Mouse (Mus musculus) MN1 (cell line): ENCODE measurements around the gene Dlx2.

Source experiments
- DNase-seq: peaks from one replicate; pipeline ENCODE4 v3.0.0-alpha.2; 2016; ENCODE audit warnings: low spot score

The Dlx2 gene

GRCm38 (mm10) chr2:71540611-71541417 is 5.7 kb downstream of the Dlx2 start:
- peak; percentile 25 for DNase-seq

DNA sequence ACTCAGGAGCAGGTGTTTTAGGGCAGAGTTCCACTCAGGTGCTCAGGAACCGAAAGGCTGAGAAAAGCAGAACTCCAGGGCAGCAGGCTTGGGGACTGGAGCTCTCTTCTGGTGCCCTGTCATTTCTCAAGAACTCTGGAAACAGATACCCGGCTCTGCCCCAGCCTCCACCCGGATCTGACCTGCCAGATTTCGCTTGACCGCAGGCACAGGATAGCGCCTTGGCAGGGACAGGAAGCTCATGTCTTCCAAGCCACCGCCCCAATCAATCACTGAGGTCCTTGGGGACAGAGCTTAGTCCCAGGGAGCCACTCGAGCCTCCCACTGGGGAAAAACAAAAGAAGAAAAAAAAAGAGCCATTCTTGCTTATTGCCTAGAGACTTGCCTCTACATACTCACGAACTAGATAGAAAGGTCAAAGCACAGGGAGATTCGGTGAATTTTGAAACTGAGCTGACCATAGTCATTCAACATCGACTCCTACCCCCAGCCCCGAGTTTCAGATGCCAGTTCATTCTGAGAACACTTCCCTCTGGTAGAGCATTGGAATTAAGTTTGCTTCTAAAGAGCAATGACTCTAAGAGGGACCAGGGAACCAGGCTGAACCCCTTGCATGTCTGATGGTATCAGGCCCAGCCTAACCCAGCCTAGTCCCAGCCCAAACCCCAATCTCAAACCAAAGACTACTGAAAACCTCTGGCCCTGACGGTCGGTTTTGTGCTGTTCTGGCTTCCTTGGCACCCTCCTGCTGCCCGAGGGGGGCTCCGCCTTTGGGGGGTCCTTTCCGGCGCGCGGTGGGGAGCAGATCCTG is 12.1 kb downstream of the Dlx2 start:
- no peak for DNase-seq

DNA sequence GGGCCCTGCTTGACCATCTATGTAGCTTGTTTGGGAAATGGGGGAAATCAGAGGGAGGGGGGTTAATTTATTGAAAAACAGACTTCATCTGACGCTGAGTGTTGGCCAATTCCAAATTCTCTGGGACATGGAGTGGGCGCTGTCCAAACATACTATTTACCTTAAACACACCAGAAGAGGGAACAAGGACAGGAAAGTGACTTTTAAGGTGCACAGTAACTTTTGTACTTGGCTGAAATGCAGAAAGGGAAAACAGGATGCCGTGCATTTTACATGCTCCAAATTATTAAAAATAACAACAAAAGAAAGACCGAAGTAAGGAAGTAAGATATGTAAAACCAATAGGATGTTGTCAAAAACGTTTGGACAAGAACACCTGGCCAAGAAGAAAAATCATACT is 13.5 kb downstream of the Dlx2 start:
- no peak for DNase-seq

DNA sequence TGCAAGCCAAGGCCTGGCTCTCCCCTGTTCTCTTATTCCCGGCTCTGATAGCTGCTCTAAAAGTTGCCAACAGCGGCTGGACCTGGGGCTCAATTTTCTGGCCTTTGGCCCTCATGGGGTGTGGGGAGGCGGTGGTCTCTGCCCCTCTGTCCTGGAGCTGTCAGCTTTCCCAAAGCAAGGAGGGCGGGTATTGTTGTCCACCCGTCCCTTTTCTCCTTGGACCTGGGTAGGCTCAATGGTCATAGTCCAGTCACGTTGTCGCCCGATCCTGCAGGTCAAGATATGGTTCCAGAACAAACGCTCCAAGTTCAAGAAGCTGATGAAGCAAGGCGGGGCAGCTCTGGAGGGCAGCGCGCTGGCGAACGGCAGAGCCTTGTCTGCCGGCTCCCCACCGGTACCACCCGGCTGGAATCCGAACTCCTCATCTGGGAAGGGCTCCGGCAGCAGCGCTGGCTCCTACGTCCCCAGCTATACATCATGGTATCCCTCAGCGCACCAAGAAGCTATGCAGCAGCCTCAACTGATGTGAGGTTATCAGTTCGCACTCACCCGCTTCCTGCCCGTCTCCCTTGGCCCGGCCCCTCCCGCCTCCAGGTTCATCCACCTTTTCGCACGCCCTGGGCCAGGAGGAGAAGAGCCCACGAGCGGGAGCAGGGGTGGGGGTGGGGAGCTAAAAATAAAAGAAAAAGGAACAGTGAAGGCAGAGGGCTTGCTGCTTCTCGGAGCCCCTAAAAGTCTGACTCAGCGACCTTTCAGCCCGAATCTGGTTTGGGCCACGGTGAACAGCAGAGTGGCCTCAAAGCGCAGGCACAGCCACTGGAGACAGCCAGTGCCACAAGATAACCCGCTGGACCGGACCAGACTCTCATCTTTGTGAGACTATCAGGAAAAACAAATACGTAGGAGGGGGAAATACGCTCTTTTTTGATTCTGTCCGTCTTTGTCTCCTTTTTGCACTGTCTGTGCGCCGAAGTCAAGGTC is 14.3 kb downstream of the Dlx2 start:
- DNase-seq, result no peak

DNA sequence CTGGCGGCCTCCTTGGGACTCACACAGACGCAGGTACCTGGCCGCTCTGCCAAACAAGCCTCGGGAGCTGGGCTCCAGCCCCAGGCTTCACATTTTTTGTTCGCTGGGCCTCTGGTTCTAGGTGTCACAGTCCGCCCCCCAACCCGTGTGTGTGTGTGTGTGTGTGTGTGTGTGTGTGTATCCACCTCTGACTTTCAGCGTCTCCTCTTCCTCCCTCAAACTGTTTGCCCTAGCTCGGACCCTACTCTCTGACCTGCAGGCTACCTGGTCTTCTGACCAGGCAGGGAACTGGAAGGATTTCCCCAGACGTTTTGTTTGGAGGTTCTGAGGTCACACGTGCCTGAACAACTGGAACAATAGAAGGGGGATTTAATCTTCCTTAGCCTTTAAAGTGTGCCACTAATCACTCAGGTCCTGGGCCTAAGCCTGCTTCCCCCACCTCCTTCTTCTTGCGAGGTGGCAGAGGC is 15.4 kb downstream of the Dlx2 start:
- DNase-seq, result no peak

DNA sequence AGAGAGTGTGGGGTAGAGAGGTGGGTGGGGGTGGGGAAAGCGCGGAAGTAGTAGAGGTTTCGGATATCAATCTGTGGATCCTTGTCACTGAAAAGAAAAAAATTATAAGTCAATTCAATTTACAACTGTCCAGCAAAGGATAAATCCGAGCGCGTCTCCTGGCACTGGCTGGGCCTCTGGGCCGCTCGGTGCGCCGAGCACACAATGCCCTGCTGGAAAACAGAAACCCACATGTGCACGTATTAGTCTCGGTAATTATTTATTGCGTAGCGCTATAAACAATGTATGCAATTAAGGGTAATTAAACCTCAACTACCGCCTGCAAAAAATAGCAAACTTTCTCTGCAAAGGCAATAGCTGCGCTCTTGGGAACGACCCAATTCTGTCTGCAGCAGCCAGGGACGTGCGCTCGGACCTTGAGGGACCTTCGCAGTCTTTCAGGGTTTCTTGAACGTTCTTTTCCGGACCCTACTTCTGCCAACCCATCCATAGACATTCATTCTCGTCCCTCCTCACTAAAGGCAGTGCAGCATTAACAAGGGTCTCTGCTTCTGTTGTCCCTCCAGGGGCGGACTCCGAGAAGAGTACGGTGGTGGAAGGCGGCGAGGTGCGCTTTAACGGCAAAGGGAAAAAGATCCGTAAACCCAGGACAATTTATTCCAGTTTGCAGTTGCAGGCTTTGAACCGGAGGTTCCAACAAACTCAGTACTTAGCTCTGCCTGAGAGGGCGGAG is 16.0 kb downstream of the Dlx2 start:
- peak; percentile 46 for DNase-seq

- DNase-seq, result peak; percentile 94
These were observed 16.8 kb downstream of the Dlx2 start for GRCm38 (mm10) chr2:71529511-71530351.

DNA sequence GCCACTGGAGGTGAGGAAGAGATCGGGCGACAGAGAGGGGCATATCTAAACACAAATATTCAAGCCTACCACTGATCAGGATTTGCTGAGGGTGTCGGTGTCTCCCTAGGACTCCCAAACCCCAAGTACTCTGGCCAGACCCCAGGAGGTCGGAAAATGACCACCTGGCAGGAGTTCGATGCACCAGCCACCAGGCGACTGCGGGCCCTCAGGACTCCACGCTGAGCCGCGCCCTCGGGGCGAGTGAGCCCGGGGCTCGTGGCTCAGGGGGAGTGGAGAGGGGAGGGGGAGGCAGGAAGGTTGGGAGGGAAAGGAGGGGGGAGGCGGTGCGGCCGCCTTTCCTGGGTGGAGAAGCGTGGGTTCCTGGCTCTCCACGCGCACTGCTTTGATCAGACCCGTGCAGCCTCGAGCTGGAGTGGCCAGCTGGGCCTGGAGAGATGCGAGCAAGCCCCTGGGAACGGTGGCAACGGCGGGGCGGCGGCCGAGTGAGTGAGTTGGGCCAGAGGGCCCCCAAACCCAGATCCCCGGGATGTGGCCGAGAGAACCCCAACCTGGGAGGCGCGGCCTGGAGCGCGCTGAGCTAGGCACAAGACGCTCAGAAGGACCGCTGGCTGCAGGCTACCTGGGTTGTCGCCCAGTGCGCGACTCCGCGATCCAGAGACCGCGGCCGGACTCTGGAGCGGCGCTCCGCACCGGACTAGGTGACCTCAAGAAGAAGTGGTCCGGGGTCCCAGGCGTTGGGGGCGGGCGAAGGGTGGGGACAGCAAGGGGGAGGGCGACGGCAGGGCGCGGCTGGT is 17.6 kb downstream of the Dlx2 start:
- DNase-seq, result peak; percentile 56

DNA sequence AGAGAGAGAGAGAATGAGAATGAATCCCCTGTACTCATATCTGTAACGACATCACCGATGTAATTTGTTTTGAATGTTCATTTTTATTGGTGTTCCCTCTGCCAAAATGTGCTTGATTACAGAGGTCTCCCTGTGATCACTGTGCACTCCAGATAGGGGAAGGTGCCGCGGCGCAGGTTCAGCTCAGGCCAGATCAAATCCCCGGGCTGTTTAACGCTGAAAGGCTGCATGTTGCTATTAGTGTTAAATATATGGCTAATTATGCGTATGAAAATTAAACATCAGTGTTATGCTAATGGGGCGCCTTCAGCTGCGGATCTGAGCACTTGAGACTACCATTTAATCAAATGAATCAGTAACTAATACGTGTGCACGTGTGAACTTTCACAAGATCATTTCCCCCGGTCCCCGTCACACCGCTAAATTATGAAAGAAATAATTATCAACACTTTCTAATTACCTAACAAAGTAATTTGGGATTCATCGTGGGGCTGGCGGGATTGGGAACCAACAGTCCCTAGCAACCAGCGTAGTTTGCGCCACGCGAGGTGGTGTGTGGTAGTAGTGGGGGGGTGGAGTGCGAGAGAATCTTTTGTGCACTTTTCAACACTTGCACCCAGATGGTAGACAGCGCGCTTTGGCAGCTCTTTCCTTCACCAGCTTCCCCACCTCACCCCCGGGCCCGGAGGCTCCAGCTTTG is 18.4 kb downstream of the Dlx2 start, which contains the start of gene Dlx1:
Gene Dlx1, plus strand, starts transcription at position 100 of the 700 bp plus-strand sequence.
- no peak for DNase-seq

DNA sequence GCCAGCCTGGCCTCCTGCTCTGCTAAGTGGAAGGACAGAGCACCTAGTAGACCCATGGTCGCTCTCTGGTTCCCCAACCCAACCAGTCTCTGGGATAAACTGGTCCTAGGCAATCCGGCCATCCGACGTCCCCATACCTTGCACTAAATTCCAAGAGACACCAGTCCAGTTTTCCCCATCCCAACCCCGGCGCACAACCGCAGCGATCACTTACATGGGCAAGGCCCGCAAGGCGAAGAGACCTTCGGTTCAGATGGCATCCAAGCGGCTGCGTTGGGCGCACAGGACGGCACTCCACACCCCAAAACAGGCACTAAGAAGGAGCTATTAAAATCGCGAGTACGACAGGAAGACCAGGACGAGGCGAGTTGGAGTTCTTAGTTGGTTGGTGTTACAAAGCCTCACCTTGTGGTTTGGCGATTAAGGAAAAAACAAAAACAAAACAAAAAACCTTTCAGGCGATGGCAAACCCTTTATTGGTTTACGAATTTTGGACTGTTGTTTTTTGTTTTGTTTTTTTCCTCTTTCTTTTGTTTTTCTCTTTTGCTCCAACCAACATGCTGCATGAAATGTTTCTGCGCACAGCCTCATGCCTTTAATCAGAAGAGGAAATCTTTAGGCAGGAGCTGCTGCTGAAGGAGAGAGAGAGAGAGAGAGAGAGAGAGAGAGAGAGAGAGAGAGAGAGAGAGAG is 19.1 kb downstream of the Dlx2 start:
- DNase-seq, result no peak

GRCm38 (mm10) chr2:71526595-71527322 is 19.8 kb downstream of the Dlx2 start:
- DNase-seq, result no peak

DNA sequence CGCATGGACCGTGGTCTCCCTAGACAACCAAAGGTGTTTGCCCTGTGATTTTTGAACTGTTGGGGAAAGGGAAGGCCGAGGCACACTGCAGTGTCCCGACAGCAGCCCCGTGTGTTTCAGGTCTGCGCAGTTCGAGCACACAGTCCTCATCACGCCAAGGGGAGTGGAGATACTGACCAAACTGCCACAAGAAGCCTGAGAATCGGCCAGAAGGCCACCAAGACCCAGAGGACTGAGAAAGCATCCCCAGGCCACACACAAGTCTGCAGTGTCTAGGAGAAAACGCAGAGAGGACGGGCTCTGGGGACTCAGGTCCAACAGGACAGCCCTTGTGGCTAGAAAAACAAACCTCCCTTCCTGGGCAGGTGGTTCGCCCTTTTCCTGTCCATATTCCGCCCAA is 21.8 kb downstream of the Dlx2 start:
- no peak for DNase-seq

DNA sequence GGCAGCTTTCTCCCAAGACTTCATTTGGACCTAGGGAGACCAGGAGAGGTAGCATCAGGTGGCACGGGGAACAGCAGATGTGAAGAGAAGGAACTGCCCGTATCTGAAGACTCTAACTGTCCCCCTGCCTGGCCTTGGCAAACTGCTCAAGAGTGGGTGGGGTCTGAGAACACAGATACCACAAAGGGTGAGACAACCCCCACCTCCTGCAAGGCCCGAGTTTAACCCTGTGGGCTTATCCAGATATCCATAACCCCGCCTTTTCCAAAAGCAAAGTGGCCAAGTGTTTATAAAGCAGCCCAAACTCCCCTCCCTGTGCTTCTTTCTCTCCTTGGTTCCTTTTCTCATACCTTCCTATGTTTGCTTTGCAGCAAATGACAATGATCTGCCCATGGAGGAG is 23.1 kb downstream of the Dlx2 start:
- no peak for DNase-seq

DNA sequence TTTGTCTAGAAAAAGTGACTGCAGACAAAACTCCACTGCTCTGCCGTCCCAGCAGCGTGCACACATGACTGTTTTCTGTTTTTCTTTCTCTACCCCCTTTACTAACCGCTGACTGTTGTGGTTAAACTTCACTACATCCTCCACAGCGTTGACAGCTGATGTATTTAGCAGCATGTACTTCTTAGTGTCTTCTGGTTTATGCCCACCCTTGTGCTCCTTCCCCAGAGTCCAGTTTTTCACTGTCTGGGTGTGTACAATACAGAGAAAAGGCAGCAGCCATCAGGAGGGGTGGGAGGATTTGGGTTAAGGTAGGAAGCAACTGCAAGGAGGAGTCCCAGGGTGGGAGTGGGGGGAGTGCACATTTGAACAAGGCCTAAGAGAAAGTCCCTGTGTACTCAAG is 23.7 kb downstream of the Dlx2 start:
- DNase-seq, result no peak

GRCm38 (mm10) chr2:71517466-71518099 is 29.0 kb downstream of the Dlx2 start:
- no peak for DNase-seq

DNA sequence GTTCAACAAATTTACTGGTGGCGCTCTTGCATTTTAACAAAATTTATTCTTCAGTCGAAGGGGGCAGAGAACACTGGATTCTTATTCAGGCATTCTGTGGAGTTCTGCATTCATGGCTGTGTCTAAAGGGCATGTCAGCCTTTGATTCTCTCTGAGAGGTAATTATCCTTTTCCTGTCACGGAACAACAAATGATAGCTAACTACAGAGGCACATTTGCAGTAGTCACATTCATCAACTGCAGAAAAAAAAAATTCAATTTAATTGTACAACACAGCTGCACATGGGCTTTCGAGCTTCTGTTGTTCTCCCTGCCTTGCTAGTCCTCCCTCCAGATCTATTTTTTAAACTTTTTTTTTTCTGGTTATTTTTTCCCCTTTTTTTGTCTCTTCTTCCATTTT is 29.6 kb downstream of the Dlx2 start:
- no peak for DNase-seq

- no peak for DNase-seq
These were observed 34.2 kb downstream of the Dlx2 start for GRCm38 (mm10) chr2:71512326-71512725.
